Mouse (Mus musculus) bone marrow macrophage, adult 2 months (primary cell): ENCODE measurements around the gene Ttc7b. TPM values are rescaled to one million over a fixed set of nuclear protein-coding genes. Genes with fewer than 3 reads are reported as not detected.

Experiments used
- H3K27ac ChIP-seq: 2 replicates; pipeline ENCODE4 v1.5.1; 2012; ENCODE audit warnings: low read depth, low read length; ENCODE audit not compliant: insufficient read depth
- H3K4me1 ChIP-seq: 2 replicates; pipeline ENCODE4 v1.6.1; 2012; ENCODE audit warnings: low read length; ENCODE audit not compliant: control insufficient read depth, insufficient read depth
- H3K4me3 ChIP-seq: 2 replicates; pipeline ENCODE4 v1.5.1; 2012; ENCODE audit warnings: mild to moderate bottlenecking, low read length, moderate library complexity; ENCODE audit not compliant: insufficient read depth
- CTCF ChIP-seq: IDR thresholded peaks from 2 replicates; pipeline ENCODE4 v1.5.1; 2012; ENCODE audit warnings: low read depth, mild to moderate bottlenecking, low read length, moderate library complexity
- POLR2A ChIP-seq: IDR thresholded peaks from 2 replicates; pipeline ENCODE4 v1.6.1; 2012; ENCODE audit warnings: mild to moderate bottlenecking, low read depth, low read length, borderline replicate concordance
- polyA plus RNA-seq: library from polyadenylated mRNA; stranded (reverse); fragments of >200 nt; gene quantifications from 2 replicates; pipeline ENCODE4 v1.2.4, GENCODE M21; 2012; ENCODE audit not compliant: missing spikeins, insufficient read depth, insufficient read length

The Ttc7b gene
- polyA plus RNA-seq, 1 experiment, result 18.8 TPM

DNA sequence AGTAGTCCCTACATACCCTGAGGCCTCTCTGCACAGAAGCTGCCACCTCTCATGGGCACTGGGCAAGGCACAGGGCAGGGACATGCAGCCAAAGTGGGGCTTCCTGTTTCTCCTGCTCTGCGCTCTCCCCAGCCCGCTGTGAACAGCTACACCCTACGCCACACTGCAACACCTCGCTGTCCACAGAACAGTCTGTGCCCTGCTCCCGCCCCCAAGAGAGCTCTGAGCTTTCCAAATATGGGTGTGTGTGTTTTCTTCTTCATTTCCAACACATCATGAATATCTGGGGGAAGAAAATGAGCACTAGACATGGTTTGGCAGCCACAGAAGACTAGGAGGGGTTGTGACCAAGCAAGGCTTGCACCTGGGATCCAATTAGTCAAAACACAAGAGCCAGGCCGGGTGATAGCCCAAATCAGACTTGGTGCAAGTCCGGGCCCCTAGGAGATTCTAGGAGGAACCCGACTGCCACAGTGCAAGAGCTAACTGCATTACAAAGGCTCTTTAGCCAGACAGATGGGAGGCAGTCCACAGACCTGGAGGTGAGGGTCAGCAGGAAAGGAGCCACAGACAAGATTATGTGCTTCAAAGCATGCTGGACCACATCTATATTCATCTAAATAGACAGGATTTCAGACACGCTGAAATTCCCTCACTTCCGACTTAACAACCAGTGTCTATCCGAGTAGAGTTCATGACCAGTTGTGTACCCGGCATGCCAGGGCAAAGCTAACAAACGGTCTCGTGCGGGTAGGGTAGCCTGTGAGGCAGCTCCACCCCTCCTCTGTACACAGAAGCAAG is 39.8 kb downstream of the Ttc7b start:
- Histone ChIP-seq H3K4me3 (no peak overlapping the region), H3K4me1 (no peaks in the 10 kb centered on the region), H3K27ac (no peak overlapping the region)
- TF ChIP-seq POLR2A (no peak), CTCF (no peak)

DNA sequence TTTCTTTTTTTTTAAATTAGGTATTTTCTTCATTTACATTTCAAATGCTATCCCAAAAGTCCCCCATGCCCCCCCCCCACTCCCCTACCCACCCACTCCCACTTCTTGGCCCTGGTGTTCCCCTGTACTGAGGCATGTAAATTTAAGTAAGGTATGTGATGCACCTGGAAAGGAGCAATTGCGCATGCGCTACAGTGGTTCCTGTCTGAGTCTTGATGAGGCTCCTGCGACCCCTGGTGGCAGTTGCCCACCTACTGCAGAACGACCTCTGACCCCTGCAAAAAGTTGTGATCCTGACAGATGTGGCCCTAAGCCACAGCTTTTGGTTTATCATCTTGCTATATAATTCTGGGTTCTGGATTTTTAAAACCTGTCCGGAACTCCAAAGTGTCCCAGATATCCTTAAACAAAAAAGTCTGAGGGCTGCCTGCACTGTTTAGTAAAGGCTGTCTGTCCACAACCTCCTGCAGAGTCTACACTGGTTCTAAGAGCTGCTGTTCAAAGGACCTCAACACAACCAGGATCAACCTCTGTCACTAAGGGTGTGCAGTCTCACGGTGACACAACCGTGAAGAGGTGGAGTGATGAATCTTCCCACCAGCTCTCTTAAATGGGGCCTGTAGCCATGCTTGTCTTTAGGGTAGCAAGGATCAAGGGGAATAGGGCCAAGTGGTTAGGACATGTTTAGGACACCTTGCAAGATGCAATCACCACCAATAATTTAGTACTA is 40.6 kb downstream of the Ttc7b start:
- Histone ChIP-seq H3K4me3 (no peak overlapping the region), H3K27ac (no peak overlapping the region), H3K4me1 (no peaks in the 10 kb centered on the region)
- no peak for TF ChIP-seq POLR2A
- TF ChIP-seq CTCF, result no peak

DNA sequence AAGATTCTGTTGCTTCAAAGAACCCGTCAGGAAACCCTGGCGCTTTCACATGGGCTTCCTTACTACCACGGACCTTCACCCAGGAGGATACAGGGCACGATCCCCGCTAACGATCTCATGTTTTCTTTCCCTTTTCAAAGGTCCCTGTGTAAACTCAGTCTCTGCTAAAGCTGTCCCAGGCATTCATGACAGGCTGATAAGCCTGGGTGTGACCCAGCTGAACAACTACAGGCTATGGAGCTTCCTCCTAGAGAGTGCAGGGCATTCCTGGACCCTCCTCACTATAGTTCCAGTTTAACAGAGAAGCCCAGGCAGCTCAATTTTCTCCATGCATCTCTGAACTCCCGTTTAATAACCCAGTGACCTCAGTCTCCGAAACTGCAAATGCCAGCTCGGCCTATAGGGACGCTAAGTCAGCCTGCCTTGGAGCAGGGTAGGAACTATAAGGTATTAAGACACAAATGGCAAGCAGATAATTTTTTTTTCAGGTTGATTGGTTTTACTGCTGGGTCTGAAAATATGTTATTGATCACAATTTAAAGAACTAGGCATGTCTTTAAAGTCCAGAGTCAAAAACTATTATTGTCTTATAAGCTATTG is 41.3 kb downstream of the Ttc7b start:
- H3K4me1 ChIP-seq, result no peaks in the 10 kb centered on the region
- no peak overlapping the region for H3K27ac ChIP-seq
- TF ChIP-seq CTCF (no peak), POLR2A (no peak)
- no peak overlapping the region for H3K4me3 ChIP-seq

DNA sequence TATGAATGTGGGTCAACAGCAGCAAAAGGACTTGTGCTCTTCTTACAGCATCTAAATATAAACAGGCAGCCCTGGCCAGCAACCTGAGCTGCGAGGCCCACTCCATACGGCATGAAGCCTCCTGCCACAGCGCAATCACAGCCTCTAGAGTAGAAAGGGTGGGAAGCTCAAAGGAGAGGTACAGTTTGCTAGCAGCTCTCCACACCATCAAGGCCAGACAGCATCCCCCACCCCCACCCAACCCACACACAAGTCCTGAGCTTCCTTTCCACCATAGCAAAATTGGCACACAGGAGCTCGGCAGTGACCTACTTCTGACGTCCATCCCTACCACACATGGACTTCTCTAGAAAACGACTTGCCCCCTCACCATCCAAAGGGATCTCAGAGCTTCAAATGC is 42.0 kb downstream of the Ttc7b start:
- no peak overlapping the region for H3K27ac ChIP-seq
- H3K4me1 ChIP-seq, result no peaks in the 10 kb centered on the region
- TF ChIP-seq CTCF (no peak), POLR2A (no peak)
- H3K4me3 ChIP-seq, result no peak overlapping the region

DNA sequence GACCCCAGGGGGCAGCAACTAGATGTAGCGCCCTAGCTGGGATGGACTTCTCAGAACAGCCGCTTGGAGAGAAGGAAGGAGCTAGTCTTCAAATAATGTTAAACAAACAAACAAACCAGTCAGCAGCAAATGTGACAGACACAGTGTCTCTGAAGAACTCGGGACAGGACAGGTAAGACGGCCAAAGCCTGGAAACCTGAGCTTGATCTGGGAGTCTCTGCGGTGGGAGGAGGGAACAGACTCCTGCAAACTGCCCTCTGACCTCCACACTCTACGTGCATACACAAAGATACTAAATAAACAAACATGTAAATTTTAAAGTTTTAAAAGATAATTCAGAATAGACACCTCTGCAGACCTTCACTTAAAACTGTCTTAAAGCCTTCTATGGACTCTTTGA is 42.5 kb downstream of the Ttc7b start:
- H3K4me1 ChIP-seq, result no peaks in the 10 kb centered on the region
- H3K4me3 ChIP-seq, result no peak overlapping the region
- no peak overlapping the region for H3K27ac ChIP-seq
- no peak for TF ChIP-seq CTCF

DNA sequence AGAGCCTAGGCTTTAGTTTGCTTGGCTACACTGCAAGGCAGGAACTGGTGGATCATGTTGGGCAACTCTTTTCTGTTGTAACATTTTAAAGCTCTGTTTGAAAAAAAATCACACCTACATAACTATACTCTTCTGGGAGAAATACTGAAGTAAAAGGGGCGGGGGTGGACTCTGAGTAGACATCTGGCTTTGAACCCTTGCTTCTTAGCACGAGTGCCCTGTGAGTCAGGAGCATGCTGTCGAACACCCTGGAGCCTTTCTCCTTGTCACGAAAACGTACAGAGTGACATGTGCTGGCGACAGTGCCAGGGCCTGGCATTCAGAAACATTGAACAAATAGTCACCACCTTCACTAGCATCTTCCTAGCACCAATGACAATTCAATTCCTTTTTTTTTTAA is 43.2 kb downstream of the Ttc7b start:
- H3K4me1 ChIP-seq, result no peaks in the 10 kb centered on the region
- TF ChIP-seq POLR2A, result no peak
- no peak for TF ChIP-seq CTCF
- no peak overlapping the region for H3K4me3 ChIP-seq
- no peak overlapping the region for H3K27ac ChIP-seq

DNA sequence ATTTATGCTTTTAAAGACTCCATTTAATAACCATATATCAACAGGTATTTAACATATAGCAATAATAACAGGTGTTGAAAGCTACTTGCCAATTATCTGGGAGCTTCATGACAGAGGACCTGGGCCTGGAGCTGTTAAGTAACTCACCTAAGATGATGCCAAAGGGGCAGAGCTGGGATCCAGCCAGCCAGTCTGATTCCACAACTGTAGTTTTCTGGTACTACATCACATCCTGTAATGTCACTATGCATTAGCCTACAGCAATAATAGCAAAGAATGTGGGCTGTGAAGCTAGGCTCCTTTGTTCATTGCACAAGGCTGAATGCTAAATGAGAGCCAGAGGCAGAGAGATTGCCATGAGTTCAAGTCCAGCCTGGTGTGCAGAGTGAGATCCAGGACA is 44.3 kb downstream of the Ttc7b start:
- 0 out of 2 replicates have a peak, but pooled peaks cover 3% of the 10 kb centered on the region for H3K4me1 ChIP-seq
- H3K27ac ChIP-seq, result no peak overlapping the region
- TF ChIP-seq CTCF (no peak), POLR2A (no peak)
- H3K4me3 ChIP-seq, result no peak overlapping the region

DNA sequence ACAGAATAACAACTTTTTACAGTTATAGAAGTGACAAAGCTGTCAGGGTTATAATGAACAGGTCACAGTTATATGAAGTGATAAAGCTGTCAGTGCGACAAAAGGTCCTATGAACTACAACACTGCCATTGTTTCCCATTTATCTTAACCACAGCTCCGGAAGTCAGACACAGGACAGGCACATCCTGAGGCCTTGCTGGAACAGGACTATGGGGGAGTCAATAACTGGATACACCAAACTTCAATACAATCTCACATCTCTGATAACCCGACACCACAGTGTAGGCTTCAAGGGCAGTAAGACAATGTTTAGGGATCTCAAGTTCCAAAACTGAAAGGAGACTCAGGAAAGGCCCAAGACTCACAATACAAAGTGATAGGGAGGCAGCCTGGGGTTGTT is 45.1 kb downstream of the Ttc7b start:
- no peak overlapping the region for H3K27ac ChIP-seq
- peaks cover 6% of the 10 kb centered on the region for H3K4me1 ChIP-seq
- TF ChIP-seq CTCF (no peak), POLR2A (no peak)
- H3K4me3 ChIP-seq, result no peak overlapping the region

DNA sequence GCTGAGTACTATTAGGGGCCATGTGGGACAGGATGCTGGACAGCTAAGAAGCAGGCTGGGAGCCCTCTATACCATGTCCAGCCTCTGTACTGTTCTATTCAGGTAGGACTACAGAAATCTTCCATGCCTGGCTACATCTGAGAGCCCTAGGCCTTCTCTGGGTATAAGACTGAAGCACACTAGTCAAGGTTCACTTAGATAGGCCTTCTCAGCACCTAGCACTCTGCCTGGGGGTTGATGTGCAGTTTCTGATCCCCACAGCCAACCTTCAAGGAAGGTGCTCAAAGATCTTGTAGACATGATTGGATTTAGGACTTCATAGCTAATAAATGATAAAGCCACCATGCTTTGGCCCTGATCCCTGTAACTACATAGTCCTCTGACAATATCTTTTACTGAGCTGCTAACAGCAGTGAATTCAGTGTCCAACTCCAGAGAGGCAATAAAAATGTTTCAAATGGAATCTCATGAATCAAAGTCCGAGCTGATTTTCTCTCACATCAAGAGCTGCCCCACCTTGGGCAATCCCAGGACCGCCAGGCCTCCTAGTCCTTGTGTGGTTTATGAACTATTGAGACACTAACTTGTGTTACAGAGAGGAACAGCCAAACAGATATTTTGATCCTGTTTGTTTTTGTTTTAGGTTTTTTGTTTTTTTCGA is 45.8 kb downstream of the Ttc7b start:
- Histone ChIP-seq H3K4me3 (no peak overlapping the region), H3K4me1 (peaks cover 6% of the 10 kb centered on the region), H3K27ac (no peak overlapping the region)
- TF ChIP-seq CTCF (no peak), POLR2A (no peak)
